Mouse (Mus musculus): ENCODE results near the gene Fyn.

- no peak for TF ChIP-seq EP300 (IDR thresholded peaks at IDR 0.05; ENCODE audit: low read depth)
- no peak for TF ChIP-seq CTCF (IDR thresholded peaks at IDR 0.05; ENCODE audit: low read depth)
Observed at GRCm38 (mm10) chr10:39516541-39517133, 148.0 kb downstream of the Fyn start.
